Mouse (Mus musculus) limb, embryonic 14.5 days (tissue): ENCODE data around the gene Limk1. TPM values are rescaled to one million over a fixed set of nuclear protein-coding genes. Genes with fewer than 3 reads are reported as not detected.
"Not testable (repeated sequence)": the region's sequence is repeated elsewhere in the genome, so short reads cannot be mapped to it uniquely, and the experiment has no call there.

ENCODE experiments used
- ATAC-seq: fragments of 200-750 bp; cut with Nextera tagmentation; 2 replicates; pipeline ENCODE4 v1.8.0; 2017; ENCODE audit warnings: low read depth, moderate number of reproducible peaks, moderate TSS enrichment; ENCODE audit not compliant: low FRiP score
- DNase-seq: peaks from one replicate; pipeline ENCODE4 v3.0.0-alpha.2; 2015; ENCODE audit warnings: low spot score
- H3K27ac ChIP-seq: fragments of 300-500 bp; sonication (generic); replicated peaks from 2 replicates; pipeline ENCODE4 v1.5.1; 2014; ENCODE audit warnings: low read depth, mild to moderate bottlenecking, low read length, moderate library complexity, mixed read lengths
- H3K27me3 ChIP-seq: fragments of 300-500 bp; sonication (generic); 2 replicates; pipeline ENCODE4 v1.6.1; 2014; ENCODE audit warnings: low read length, mixed read lengths; ENCODE audit not compliant: control insufficient read depth, insufficient read depth
- H3K36me3 ChIP-seq: fragments of 300-500 bp; sonication (generic); 2 replicates; pipeline ENCODE4 v1.6.1; 2014; ENCODE audit warnings: mild to moderate bottlenecking, low read length, moderate library complexity, mixed read lengths; ENCODE audit not compliant: control insufficient read depth, insufficient read depth
- H3K4me1 ChIP-seq: fragments of 300-500 bp; sonication (generic); 2 replicates; pipeline ENCODE4 v1.6.1; 2014; ENCODE audit warnings: antibody characterized with exemption, low read length, mixed read lengths; ENCODE audit not compliant: control insufficient read depth, insufficient read depth
- H3K4me2 ChIP-seq: fragments of 300-500 bp; sonication (generic); replicated peaks from 2 replicates; pipeline ENCODE4 v1.6.1; 2014; ENCODE audit warnings: low read depth, mild to moderate bottlenecking, low read length, moderate library complexity; ENCODE audit not compliant: severe bottlenecking
- H3K4me3 ChIP-seq: fragments of 300-500 bp; sonication (generic); replicated peaks from 2 replicates; pipeline ENCODE4 v1.5.1; 2014; ENCODE audit warnings: low read length
- H3K9ac ChIP-seq: fragments of 300-500 bp; sonication (generic); 2 replicates; pipeline ENCODE4 v1.6.1; 2014; ENCODE audit warnings: mild to moderate bottlenecking, low read depth, low read length, moderate library complexity; ENCODE audit not compliant: severe bottlenecking
- H3K9me3 ChIP-seq: fragments of 300-500 bp; sonication (generic); 2 replicates; pipeline ENCODE4 v1.6.1; 2016; ENCODE audit warnings: low read length; ENCODE audit not compliant: control insufficient read depth
- POLR2A ChIP-seq: fragments of 200-500 bp; IDR thresholded peaks from 2 replicates; pipeline ENCODE4 v1.8.0; 2012; ENCODE audit warnings: inconsistent platforms, mild to moderate bottlenecking, moderate library complexity, borderline replicate concordance; ENCODE audit not compliant: insufficient read depth, insufficient read length; ENCODE audit errors: extremely low read depth
- WGBS: fragments of 180-500 bp; shearing (Covaris S2); extraction: QIAGEN DNeasy Blood & Tissue Kit; methylation state at CpG from one replicate; pipeline ENCODE4 v1.1.7; 2014; 5-methylcytosine and 5-hydroxymethylcytosine counted together
- polyA plus RNA-seq, 2 experiments: library from polyadenylated mRNA; depleted of rRNA in 1 of 2; stranded (reverse) in 1 of 2; unstranded in 1 of 2; fragments of >200 nt; fragmentation: Nextera tagmentation in 1 of 2; extraction: Ambion mirVana in 1 of 2; gene quantifications; 2 replicates each; pipeline versions ENCODE4 v1.2.1 to v1.2.3; 2012 to 2014

Limk1 gene
- polyA plus RNA-seq, 2 experiments, result 8.6 to 31.9 TPM

DNA sequence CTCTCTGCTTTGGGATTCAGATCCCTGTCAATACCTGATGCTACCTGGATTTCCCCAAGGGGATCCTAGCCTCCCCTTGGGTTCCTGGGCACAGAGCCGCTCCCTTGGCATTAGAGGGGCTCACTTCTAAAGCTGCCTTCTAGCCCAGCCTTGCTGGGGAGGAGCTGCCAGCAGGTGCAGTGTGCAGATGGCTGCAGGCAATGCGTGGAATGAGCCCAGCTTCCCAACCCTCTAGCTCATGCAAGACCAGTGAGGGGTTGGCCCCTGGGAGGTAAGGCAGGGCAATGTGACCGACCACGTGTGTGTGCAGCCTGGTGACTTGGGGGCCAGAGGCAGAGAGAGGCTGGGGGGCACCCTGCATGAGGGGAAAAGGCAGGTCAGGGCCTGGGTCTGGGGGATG lies 31.7 kb downstream of the Limk1 start:
- DNase-seq (no peak), ATAC-seq (no peak)
- no peak for TF ChIP-seq POLR2A

DNA sequence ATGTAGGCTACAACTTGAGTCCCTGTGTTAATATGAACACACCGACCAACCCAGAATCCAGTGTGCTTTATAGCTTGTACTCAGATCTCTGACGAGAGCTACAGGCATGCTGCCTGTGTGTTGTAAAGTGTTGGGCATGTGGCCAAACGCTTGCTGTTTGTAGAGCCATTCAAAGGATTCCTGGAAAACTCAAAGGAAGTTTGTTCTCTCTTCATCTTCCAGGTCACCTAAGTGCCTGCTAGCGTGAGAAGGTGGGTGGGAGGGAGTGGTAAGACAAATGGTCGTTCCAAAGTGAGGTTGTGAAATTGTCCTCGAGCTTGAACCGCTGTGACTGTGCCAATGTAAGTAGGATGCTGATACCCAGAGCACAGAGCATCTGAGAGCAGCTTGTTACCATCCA lies 36.4 kb downstream of the Limk1 start:
- Histone ChIP-seq H3K4me1 (peaks cover 3% of the 10 kb centered on the region; the same call in 1 of the 2 replicates), H3K36me3 (peaks cover 8% of the 10 kb centered on the region), H3K9me3 (no peaks in the 10 kb centered on the region), H3K4me2 (no peak overlapping the region), H3K4me3 (no peak overlapping the region), H3K27ac (peak overlapping the region; percentile 33; the same call in 1 of the 2 replicates), H3K9ac (no peak overlapping the region), H3K27me3 (no peaks in the 10 kb centered on the region)
- WGBS, result 19% methylated on average over 7 of the region's 7 CpGs
- peak; percentile 70 for DNase-seq
- TF ChIP-seq POLR2A, result no peak
- peak; percentile 53 for ATAC-seq

More for the DNA sequence above, 31.7 kb downstream of the Limk1 start:
- 75% methylated on average over 3 of the region's 4 CpGs for WGBS
- Histone ChIP-seq H3K27me3 (no peaks in the 10 kb centered on the region), H3K27ac (no peak overlapping the region), H3K4me1 (peaks cover 3% of the 10 kb centered on the region; the same call in 1 of the 2 replicates), H3K9ac (no peak overlapping the region), H3K4me3 (no peak overlapping the region), H3K9me3 (no peaks in the 10 kb centered on the region), H3K4me2 (no peak overlapping the region), H3K36me3 (peaks cover 43% of the 10 kb centered on the region)

DNA sequence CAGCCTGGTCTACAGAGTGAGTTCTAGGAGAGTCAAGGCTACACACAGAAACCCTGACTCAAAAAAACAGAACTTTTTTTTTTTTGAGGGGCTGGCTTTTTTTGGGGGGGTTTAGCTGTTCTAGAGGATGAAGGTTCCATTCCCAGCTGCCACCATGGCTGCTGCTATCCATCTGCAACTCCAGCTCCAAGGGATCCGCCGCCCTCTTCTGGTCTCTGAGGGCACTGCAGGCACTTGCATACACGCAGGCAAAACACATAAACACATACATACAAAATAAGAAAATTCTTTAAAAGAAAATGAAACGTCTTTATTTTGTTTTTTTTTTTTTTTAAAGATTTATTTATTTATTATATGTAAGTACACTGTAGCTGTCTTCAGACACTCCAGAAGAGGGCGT lies 37.5 kb downstream of the Limk1 start:
- H3K9ac ChIP-seq, result no peak overlapping the region
- ATAC-seq, result no peak
- peaks cover 3% of the 10 kb centered on the region; the same call in 1 of the 2 replicates for H3K4me1 ChIP-seq
- TF ChIP-seq POLR2A, result no peak
- no peaks in the 10 kb centered on the region for H3K27me3 ChIP-seq
- H3K36me3 ChIP-seq, result no peaks in the 10 kb centered on the region
- no peak overlapping the region for H3K4me2 ChIP-seq
- H3K27ac ChIP-seq, result no peak overlapping the region
- H3K9me3 ChIP-seq, result no peaks in the 10 kb centered on the region
- DNase-seq, result no peak
- no peak overlapping the region for H3K4me3 ChIP-seq
- WGBS, result 61% methylated on average over 4 of the region's 5 CpGs

DNA sequence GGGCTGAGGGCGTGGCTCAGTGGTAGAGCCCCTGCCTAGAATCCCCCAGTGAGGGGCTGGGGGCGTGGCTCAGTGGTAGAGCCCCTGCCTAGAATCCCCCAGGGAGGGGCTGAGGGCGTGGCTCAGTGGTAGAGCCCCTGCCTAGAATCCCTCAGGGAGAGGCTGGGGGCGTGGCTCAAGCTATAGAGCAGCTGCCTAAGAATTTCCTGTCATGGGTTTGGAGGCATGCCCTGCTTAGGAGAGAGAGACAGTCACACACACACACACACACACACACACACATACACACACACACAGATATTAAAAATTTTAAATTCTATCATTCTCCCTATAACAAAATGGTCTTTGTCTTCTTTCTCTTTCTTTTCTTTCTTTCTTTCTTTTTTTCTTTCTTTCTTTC lies 39.4 kb downstream of the Limk1 start:
- not testable (repeated sequence) for ATAC-seq, H3K9ac ChIP-seq, H3K4me1 ChIP-seq, H3K27ac ChIP-seq, H3K36me3 ChIP-seq, H3K4me2 ChIP-seq, DNase-seq, H3K27me3 ChIP-seq, H3K4me3 ChIP-seq, H3K9me3 ChIP-seq
- 73% methylated on average over 2 of the region's 4 CpGs for WGBS

DNA sequence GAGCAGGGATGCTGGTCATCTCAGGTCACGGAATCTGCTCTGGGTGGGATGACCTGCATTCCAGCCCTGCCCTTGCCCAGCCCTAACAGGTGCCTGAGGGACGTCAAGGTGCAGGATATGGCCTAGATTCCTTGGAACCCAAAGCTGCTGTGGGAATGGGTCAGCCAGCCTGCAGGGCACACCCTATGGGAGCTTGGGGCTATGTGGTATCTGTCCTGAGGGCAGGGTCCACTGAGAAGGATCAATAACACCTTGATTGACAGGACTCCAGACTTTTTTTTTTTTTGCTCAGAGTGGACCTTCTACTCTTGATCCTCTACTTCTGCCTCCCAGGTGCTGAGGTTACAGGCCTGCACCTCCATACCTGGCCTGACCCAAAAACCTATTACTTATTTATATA lies 41.0 kb downstream of the Limk1 start:
- no peaks in the 10 kb centered on the region for H3K9me3 ChIP-seq
- no peak overlapping the region for H3K9ac ChIP-seq
- peaks cover 3% of the 10 kb centered on the region; the same call in 1 of the 2 replicates for H3K4me1 ChIP-seq
- H3K27ac ChIP-seq, result no peak overlapping the region
- H3K4me3 ChIP-seq, result no peak overlapping the region
- no peaks in the 10 kb centered on the region for H3K27me3 ChIP-seq
- 80% methylated on average over 2 of the region's 2 CpGs for WGBS
- no peaks in the 10 kb centered on the region for H3K36me3 ChIP-seq
- no peak for TF ChIP-seq POLR2A
- DNase-seq (no peak), ATAC-seq (no peak)
- H3K4me2 ChIP-seq, result no peak overlapping the region

DNA sequence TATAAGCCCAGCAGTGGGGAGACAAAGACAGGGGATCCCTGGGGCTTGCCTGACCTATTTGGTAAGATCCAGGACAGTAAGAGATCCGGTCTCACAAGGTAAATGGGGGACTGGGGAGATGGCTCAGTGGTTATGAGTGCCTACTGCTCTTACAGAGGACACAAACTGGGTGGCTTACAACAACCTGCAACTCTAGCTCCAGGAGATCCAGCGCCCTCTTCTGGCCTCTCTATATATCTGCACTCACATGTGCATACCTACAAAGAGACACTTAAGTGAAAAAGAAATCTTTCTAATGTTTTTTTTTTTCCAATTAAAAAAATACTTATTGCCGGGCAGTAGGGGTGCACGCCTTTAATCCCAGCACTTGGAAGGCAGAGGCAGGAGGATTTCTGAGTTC lies 41.9 kb downstream of the Limk1 start:
- H3K9ac ChIP-seq, result no peak overlapping the region
- DNase-seq (no peak), ATAC-seq (no peak)
- no peaks in the 10 kb centered on the region for H3K4me1 ChIP-seq
- no peaks in the 10 kb centered on the region for H3K27me3 ChIP-seq
- 75% methylated on average over 4 of the region's 4 CpGs for WGBS
- H3K36me3 ChIP-seq, result no peaks in the 10 kb centered on the region
- no peak overlapping the region for H3K4me2 ChIP-seq
- H3K4me3 ChIP-seq, result no peak overlapping the region
- H3K27ac ChIP-seq, result no peak overlapping the region
- no peaks in the 10 kb centered on the region for H3K9me3 ChIP-seq
- no peak for TF ChIP-seq POLR2A
